Mouse (Mus musculus): ENCODE data around the gene Ndc80.
A peak's percentile ranks its signal among the peaks of the same experiment; 100 is the strongest.

- no peak for TF ChIP-seq CTCF (IDR thresholded peaks at IDR 0.05; ENCODE audit: control insufficient read depth, insufficient read depth, low read length)
- peak; percentile 71 for TF ChIP-seq POLR2A (IDR thresholded peaks at IDR 0.05; ENCODE audit: borderline replicate concordance, control insufficient read depth, low read depth, low read length)
Measured at GRCm38 (mm10) chr17:71526711-71527564, at the start of gene Ndc80.
